Mouse (Mus musculus): ENCODE data around the gene A230050P20Rik.
A peak's percentile ranks its signal among the peaks of the same experiment; 100 is the strongest.

A230050P20Rik gene

GRCm38 (mm10) chr9:20895382-20895781 lies 26.9 kb downstream of the A230050P20Rik start:
- DNase-seq (ENCODE audit: low read depth, low spot score): no peak

GRCm38 (mm10) chr9:20897736-20898510 lies 29.5 kb downstream of the A230050P20Rik start:
- no peak for DNase-seq (ENCODE audit: low read depth, low spot score)

GRCm38 (mm10) chr9:20898511-20899073 lies 30.1 kb downstream of the A230050P20Rik start, which contains the start of gene Eif3g:
Gene Eif3g, minus strand, starts transcription at chr9:20898623.
- peak; percentile 53 for DNase-seq (ENCODE audit: low read depth, low spot score)

- no peak for DNase-seq (ENCODE audit: low read depth, low spot score)
Measured at GRCm38 (mm10) chr9:20901466-20902173, 33.2 kb downstream of the A230050P20Rik start.

- DNase-seq (ENCODE audit: low read depth, low spot score): no peak
Measured at GRCm38 (mm10) chr9:20902174-20902491, 33.7 kb downstream of the A230050P20Rik start.

- no peak for DNase-seq (ENCODE audit: low read depth, low spot score)
Measured at GRCm38 (mm10) chr9:20909948-20910347, 41.5 kb downstream of the A230050P20Rik start.

GRCm38 (mm10) chr9:20916160-20916559 lies 47.7 kb downstream of the A230050P20Rik start:
- DNase-seq (ENCODE audit: low read depth, low spot score): no peak

- DNase-seq (ENCODE audit: low read depth, low spot score): no peak
Measured at GRCm38 (mm10) chr9:20923258-20923657, 54.8 kb downstream of the A230050P20Rik start.

Data from WW6 (cell line).